Mouse (Mus musculus) spleen, adult 10 weeks (tissue): ENCODE data around the gene Ube2ql1. TPM values are rescaled to one million over a fixed set of nuclear protein-coding genes. Genes with fewer than 3 reads are reported as not detected.

Experiments used
- polyA plus RNA-seq: library from polyadenylated mRNA; stranded (reverse); fragments of 350-450 nt; fragmentation: Illumina TruSeq; extraction: RNeasy Lipid Tissue Mini Kit (QIAGEN cat#74804); gene quantifications from one replicate; pipeline ENCODE4 v1.2.3, GENCODE M21; 2015; ENCODE audit warnings: low replicate concordance; ENCODE audit not compliant: insufficient read depth

Ube2ql1 gene
- not detected for polyA plus RNA-seq

GRCm38 (mm10) chr13:69739759-69740135 is at the start of gene Ube2ql1:
TSS of gene Ube2ql1 (minus strand) at chr13:69739889.

Other genes starting within 250 kb of the Ube2ql1 start
- gene Nsun2, start 206.1 kb downstream of the Ube2ql1 start, polyA plus RNA-seq: 92.3 TPM
- 10.2 TPM for gene Tent4a, start 205.3 kb downstream of the Ube2ql1 start, polyA plus RNA-seq
- gene Srd5a1, start 128.4 kb downstream of the Ube2ql1 start, polyA plus RNA-seq: 0.69 TPM
- gene Med10, start 62.5 kb upstream of the Ube2ql1 start, polyA plus RNA-seq: 73.5 TPM